Mouse (Mus musculus) limb, embryonic 12.5 days (tissue): ENCODE measurements at regions not wholly inside any gene's neighbourhood (a gene's known extent, or its start where the extent isn't known, plus 50 kb on each side); places are given as distances from the start of the nearest gene placed in this dataset.
A peak's percentile ranks its signal among the peaks of the same experiment; 100 is the strongest.

Experiments used
- ATAC-seq: fragments of 200-750 bp; cut with Nextera tagmentation; 2 replicates; pipeline ENCODE4 v1.8.0; 2017; ENCODE audit warnings: low read depth, moderate TSS enrichment; ENCODE audit not compliant: insufficient number of reproducible peaks, insufficient read depth, low FRiP score, low TSS enrichment
- H3K27ac ChIP-seq: fragments of 300-500 bp; sonication (generic); 2 replicates; pipeline ENCODE4 v1.5.1; 2016; ENCODE audit warnings: mild to moderate bottlenecking, moderate library complexity
- H3K27me3 ChIP-seq: fragments of 300-500 bp; sonication (generic); 2 replicates; pipeline ENCODE4 v1.6.1; 2016; ENCODE audit warnings: mild to moderate bottlenecking, moderate library complexity
- H3K36me3 ChIP-seq: fragments of 300-500 bp; sonication (generic); 2 replicates; pipeline ENCODE4 v1.6.1; 2016; ENCODE audit warnings: mild to moderate bottlenecking, moderate library complexity
- H3K4me1 ChIP-seq: fragments of 300-500 bp; sonication (generic); replicated peaks from 2 replicates; pipeline ENCODE4 v1.6.1; 2016
- H3K4me2 ChIP-seq: fragments of 300-500 bp; sonication (generic); 2 replicates; pipeline ENCODE4 v1.6.1; 2016; ENCODE audit warnings: mild to moderate bottlenecking, moderate library complexity
- H3K4me3 ChIP-seq: fragments of 300-500 bp; sonication (generic); replicated peaks from 2 replicates; pipeline ENCODE4 v1.5.1; 2016; ENCODE audit warnings: mild to moderate bottlenecking
- H3K9ac ChIP-seq: fragments of 300-500 bp; sonication (generic); replicated peaks from 2 replicates; pipeline ENCODE4 v1.6.1; 2016; ENCODE audit warnings: mild to moderate bottlenecking, moderate library complexity
- H3K9me3 ChIP-seq: fragments of 300-500 bp; sonication (generic); 2 replicates; pipeline ENCODE4 v1.6.1; 2016; ENCODE audit warnings: mild to moderate bottlenecking, moderate library complexity
- WGBS: fragments of 180-500 bp; shearing (Covaris S2); methylation state at CpG from one replicate; pipeline ENCODE4 v1.1.7; 2016; 5-methylcytosine and 5-hydroxymethylcytosine counted together

- WGBS = 28% methylated on average over 3 of the region's 3 CpGs
- Histone ChIP-seq H3K36me3 (no peaks in the 10 kb centered on the region), H3K9me3 (no peaks in the 10 kb centered on the region), H3K4me2 (no peak overlapping the region), H3K4me3 (no peak overlapping the region), H3K9ac (no peak overlapping the region), H3K4me1 (no peaks in the 10 kb centered on the region), H3K27me3 (no peaks in the 10 kb centered on the region), H3K27ac (no peak overlapping the region)
- ATAC-seq = no peak
These were observed 704.2 kb upstream of the Api5 start for GRCm38 (mm10) chr2:95142151-95142550.

- Histone ChIP-seq H3K27ac (no peak overlapping the region), H3K4me3 (no peak overlapping the region), H3K9me3 (no peaks in the 10 kb centered on the region), H3K27me3 (no peaks in the 10 kb centered on the region), H3K36me3 (no peaks in the 10 kb centered on the region), H3K9ac (no peak overlapping the region), H3K4me1 (0 out of 2 replicates have a peak, but pooled peaks cover 3% of the 10 kb centered on the region), H3K4me2 (no peak overlapping the region)
- ATAC-seq = no peak
- 33% methylated on average over 1 of the region's 1 CpGs for WGBS
These were observed 702.2 kb upstream of the Api5 start for GRCm38 (mm10) chr2:95140116-95140515.

GRCm38 (mm10) chr2:95136636-95137035 lies 698.7 kb upstream of the Api5 start:
- Histone ChIP-seq H3K9me3 (no peaks in the 10 kb centered on the region), H3K27me3 (no peaks in the 10 kb centered on the region), H3K36me3 (no peaks in the 10 kb centered on the region), H3K27ac (no peak overlapping the region), H3K4me2 (no peak overlapping the region), H3K4me3 (no peak overlapping the region), H3K9ac (no peak overlapping the region), H3K4me1 (0 out of 2 replicates have a peak, but pooled peaks cover 3% of the 10 kb centered on the region)
- ATAC-seq = peak; percentile 63; the same call in 1 of the 2 replicates
- 41% methylated on average over 6 of the region's 6 CpGs for WGBS

- ATAC-seq = no peak
- Histone ChIP-seq H3K4me2 (no peak overlapping the region), H3K36me3 (no peaks in the 10 kb centered on the region), H3K4me3 (no peak overlapping the region), H3K27ac (no peak overlapping the region), H3K27me3 (no peaks in the 10 kb centered on the region), H3K9me3 (no peaks in the 10 kb centered on the region), H3K9ac (no peak overlapping the region), H3K4me1 (no peaks in the 10 kb centered on the region)
- WGBS = 80% methylated on average over 2 of the region's 2 CpGs
These were observed 693.2 kb upstream of the Api5 start for GRCm38 (mm10) chr2:95131181-95131580.

GRCm38 (mm10) chr2:95128721-95129120 lies 690.8 kb upstream of the Api5 start:
- Histone ChIP-seq H3K9me3 (no peaks in the 10 kb centered on the region), H3K9ac (no peak overlapping the region), H3K27ac (no peak overlapping the region), H3K27me3 (no peaks in the 10 kb centered on the region), H3K36me3 (no peaks in the 10 kb centered on the region), H3K4me2 (no peak overlapping the region), H3K4me1 (no peaks in the 10 kb centered on the region), H3K4me3 (no peak overlapping the region)
- ATAC-seq = no peak
- 24% methylated on average over 1 of the region's 1 CpGs for WGBS

GRCm38 (mm10) chr2:95119544-95119943 lies 681.6 kb upstream of the Api5 start:
- H3K27me3 ChIP-seq = no peaks in the 10 kb centered on the region
- no peak for ATAC-seq
- H3K4me3 ChIP-seq = no peak overlapping the region
- no peak overlapping the region for H3K9ac ChIP-seq
- H3K36me3 ChIP-seq = no peaks in the 10 kb centered on the region
- H3K4me1 ChIP-seq = peaks cover 6% of the 10 kb centered on the region; the same call in 1 of the 2 replicates
- no peak overlapping the region for H3K4me2 ChIP-seq
- no peak overlapping the region for H3K27ac ChIP-seq
- no peaks in the 10 kb centered on the region for H3K9me3 ChIP-seq

- 82% methylated on average over 5 of the region's 5 CpGs for WGBS
These were observed 659.1 kb upstream of the Api5 start for GRCm38 (mm10) chr2:95097055-95097454.

GRCm38 (mm10) chr2:95054636-95055035 lies 616.7 kb upstream of the Api5 start:
- Histone ChIP-seq H3K9ac (no peak overlapping the region), H3K4me1 (no peaks in the 10 kb centered on the region), H3K9me3 (no peaks in the 10 kb centered on the region), H3K36me3 (no peaks in the 10 kb centered on the region), H3K27me3 (no peaks in the 10 kb centered on the region), H3K4me3 (no peak overlapping the region), H3K27ac (no peak overlapping the region), H3K4me2 (no peak overlapping the region)
- ATAC-seq = no peak
- 74% methylated on average over 1 of the region's 1 CpGs for WGBS

More at GRCm38 (mm10) chr2:95097055-95097454, 659.1 kb upstream of the Api5 start:
- Histone ChIP-seq H3K4me3 (no peak overlapping the region), H3K27ac (no peak overlapping the region), H3K4me2 (no peak overlapping the region), H3K36me3 (no peaks in the 10 kb centered on the region), H3K9ac (no peak overlapping the region), H3K4me1 (no peaks in the 10 kb centered on the region), H3K27me3 (no peaks in the 10 kb centered on the region), H3K9me3 (no peaks in the 10 kb centered on the region)
- no peak for ATAC-seq

GRCm38 (mm10) chr2:95053866-95054265 lies 615.9 kb upstream of the Api5 start:
- H3K4me1 ChIP-seq = no peaks in the 10 kb centered on the region
- no peak overlapping the region for H3K4me2 ChIP-seq
- no peak overlapping the region for H3K4me3 ChIP-seq
- no peak for ATAC-seq
- no peaks in the 10 kb centered on the region for H3K27me3 ChIP-seq
- no peaks in the 10 kb centered on the region for H3K36me3 ChIP-seq
- WGBS = 90% methylated on average over 3 of the region's 3 CpGs
- no peak overlapping the region for H3K27ac ChIP-seq
- H3K9ac ChIP-seq = no peak overlapping the region
- H3K9me3 ChIP-seq = no peaks in the 10 kb centered on the region
